Mouse (Mus musculus): ENCODE results near the gene Pbld2. TPM values are rescaled to one million over a fixed set of nuclear protein-coding genes. Genes with fewer than 3 reads are reported as not detected.

Gene Pbld2
- polyA plus RNA-seq, 1 experiment from 2014 or later = 1.0 TPM

Other genes starting within 250 kb of the Pbld2 start
- gene Ccar1, start 232.0 kb upstream of the Pbld2 start, polyA plus RNA-seq (2015; fragmentation: Nextera tagmentation; extraction: Ambion mirVana) = 84.3 and 92.1 TPM in 2 replicates
- gene Tet1, start 115.3 kb upstream of the Pbld2 start, polyA plus RNA-seq (2015; fragmentation: Nextera tagmentation; extraction: Ambion mirVana) = 11.6 and 14.5 TPM in 2 replicates
- gene Slc25a16, start 103.7 kb upstream of the Pbld2 start, polyA plus RNA-seq (2015; fragmentation: Nextera tagmentation; extraction: Ambion mirVana) = 13.7 and 16.5 TPM in 2 replicates
- gene Dna2, start 77.3 kb upstream of the Pbld2 start, polyA plus RNA-seq (2015; fragmentation: Nextera tagmentation; extraction: Ambion mirVana) = 21.1 and 21.7 TPM in 2 replicates
- gene Rufy2, start 44.1 kb upstream of the Pbld2 start, polyA plus RNA-seq (2015; fragmentation: Nextera tagmentation; extraction: Ambion mirVana) = 17.4 and 23.1 TPM in 2 replicates
- gene Hnrnph3, start 98 bp upstream of the Pbld2 start, polyA plus RNA-seq (2015; fragmentation: Nextera tagmentation; extraction: Ambion mirVana) = 51.0 and 53.6 TPM in 2 replicates
- gene Pbld1, start 35.8 kb downstream of the Pbld2 start, polyA plus RNA-seq (2015; fragmentation: Nextera tagmentation; extraction: Ambion mirVana) = 0.44 and 0.55 TPM in 2 replicates
- 0.12 and 0.13 TPM in 2 replicates for gene Atoh7, start 75.3 kb downstream of the Pbld2 start, polyA plus RNA-seq (2015; fragmentation: Nextera tagmentation; extraction: Ambion mirVana)
- gene Mypn, start 179.6 kb downstream of the Pbld2 start, polyA plus RNA-seq (2015; fragmentation: Nextera tagmentation; extraction: Ambion mirVana) = 0.04 and 0.08 TPM in 2 replicates
- gene Herc4, start 219.5 kb downstream of the Pbld2 start, polyA plus RNA-seq (2015; fragmentation: Nextera tagmentation; extraction: Ambion mirVana) = 34.5 and 43.3 TPM in 2 replicates

Measured in thymus, postnatal 0 days (tissue).